Mouse (Mus musculus): Measurements from ENCODE around the gene Tex19.2. TPM values are rescaled to one million over a fixed set of nuclear protein-coding genes. Genes with fewer than 3 reads are reported as not detected.
"Not testable (repeated sequence)": the region's sequence is repeated elsewhere in the genome, so short reads cannot be mapped to it uniquely, and the experiment has no call there.

Tex19.2 gene
- polyA plus RNA-seq, 1 experiment from 2014 or later = not detected

GRCm38 (mm10) chr11:121085181-121085580 is 33.3 kb downstream of the Tex19.2 start:
- H3K9ac ChIP-seq (replicated peaks; ENCODE audit: low read length) = no peak overlapping the region
- H3K27me3 ChIP-seq (ENCODE audit: control insufficient read depth, insufficient read depth, low read length) = no peaks in the 10 kb centered on the region
- H3K4me2 ChIP-seq (ENCODE audit: low read length) = no peak overlapping the region
- WGBS = 77% methylated on average over 5 of the region's 5 CpGs
- ATAC-seq (ENCODE audit: low FRiP score, low TSS enrichment) = no peak
- H3K9me3 ChIP-seq (ENCODE audit: control insufficient read depth, low read length) = no peaks in the 10 kb centered on the region
- no peaks in the 10 kb centered on the region for H3K4me1 ChIP-seq (ENCODE audit: control insufficient read depth, insufficient read depth, low read length)
- no peak for DNase-seq
- no peak overlapping the region for H3K4me3 ChIP-seq (replicated peaks; ENCODE audit: low read depth, low read length)
- H3K27ac ChIP-seq (replicated peaks; ENCODE audit: low read depth, low read length) = no peak overlapping the region
- no peaks in the 10 kb centered on the region for H3K36me3 ChIP-seq (ENCODE audit: control insufficient read depth, insufficient read depth, low read length)

GRCm38 (mm10) chr11:121082857-121083500 is 35.5 kb downstream of the Tex19.2 start:
- Histone ChIP-seq H3K36me3 (ENCODE audit: control insufficient read depth, insufficient read depth, low read length) (no peaks in the 10 kb centered on the region), H3K27me3 (ENCODE audit: control insufficient read depth, insufficient read depth, low read length) (no peaks in the 10 kb centered on the region), H3K4me2 (ENCODE audit: low read length) (no peak overlapping the region), H3K4me3 (replicated peaks; ENCODE audit: low read depth, low read length) (no peak overlapping the region), H3K9ac (replicated peaks; ENCODE audit: low read length) (no peak overlapping the region), H3K4me1 (ENCODE audit: control insufficient read depth, insufficient read depth, low read length) (no peaks in the 10 kb centered on the region), H3K27ac (replicated peaks; ENCODE audit: low read depth, low read length) (no peak overlapping the region), H3K9me3 (ENCODE audit: control insufficient read depth, low read length) (no peaks in the 10 kb centered on the region)
- ATAC-seq (ENCODE audit: low FRiP score, low TSS enrichment) = no peak
- DNase-seq = no peak
- WGBS = 82% methylated on average over 6 of the region's 6 CpGs

- no peaks in the 10 kb centered on the region for H3K9me3 ChIP-seq (ENCODE audit: control insufficient read depth, low read length)
- no peaks in the 10 kb centered on the region for H3K4me1 ChIP-seq (ENCODE audit: control insufficient read depth, insufficient read depth, low read length)
- no peak for DNase-seq
- H3K27me3 ChIP-seq (ENCODE audit: control insufficient read depth, insufficient read depth, low read length) = no peaks in the 10 kb centered on the region
- WGBS = 89% methylated on average over 3 of the region's 3 CpGs
- no peak overlapping the region for H3K4me3 ChIP-seq (replicated peaks; ENCODE audit: low read depth, low read length)
- no peak overlapping the region for H3K9ac ChIP-seq (replicated peaks; ENCODE audit: low read length)
- H3K4me2 ChIP-seq (ENCODE audit: low read length) = no peak overlapping the region
- no peaks in the 10 kb centered on the region for H3K36me3 ChIP-seq (ENCODE audit: control insufficient read depth, insufficient read depth, low read length)
- no peak overlapping the region for H3K27ac ChIP-seq (replicated peaks; ENCODE audit: low read depth, low read length)
- ATAC-seq (ENCODE audit: low FRiP score, low TSS enrichment) = no peak
These were observed 36.2 kb downstream of the Tex19.2 start for GRCm38 (mm10) chr11:121082250-121082649.

GRCm38 (mm10) chr11:121081120-121081519 is 37.4 kb downstream of the Tex19.2 start, which contains the start of gene Sectm1a:
Sectm1a (minus strand) TSS chr11:121081220.
- WGBS = 73% methylated on average over 3 of the region's 3 CpGs

GRCm38 (mm10) chr11:121080330-121080729 is 38.1 kb downstream of the Tex19.2 start:
- no peaks in the 10 kb centered on the region for H3K4me1 ChIP-seq (ENCODE audit: control insufficient read depth, insufficient read depth, low read length)
- no peak overlapping the region for H3K9ac ChIP-seq (replicated peaks; ENCODE audit: low read length)
- no peak overlapping the region for H3K4me3 ChIP-seq (replicated peaks; ENCODE audit: low read depth, low read length)
- H3K4me2 ChIP-seq (ENCODE audit: low read length) = no peak overlapping the region
- no peaks in the 10 kb centered on the region for H3K9me3 ChIP-seq (ENCODE audit: control insufficient read depth, low read length)
- no peak overlapping the region for H3K27ac ChIP-seq (replicated peaks; ENCODE audit: low read depth, low read length)
- ATAC-seq (ENCODE audit: low FRiP score, low TSS enrichment) (no peak), DNase-seq (no peak)
- H3K27me3 ChIP-seq (ENCODE audit: control insufficient read depth, insufficient read depth, low read length) = no peaks in the 10 kb centered on the region
- WGBS = 95% methylated on average over 8 of the region's 8 CpGs
- no peaks in the 10 kb centered on the region for H3K36me3 ChIP-seq (ENCODE audit: control insufficient read depth, insufficient read depth, low read length)

More at GRCm38 (mm10) chr11:121081120-121081519, 37.4 kb downstream of the Tex19.2 start, which contains the start of gene Sectm1a:
- no peak for DNase-seq
- Histone ChIP-seq H3K4me2 (ENCODE audit: low read length) (no peak within 1 kb of the TSS), H3K27ac (replicated peaks; ENCODE audit: low read depth, low read length) (no peak within 1 kb of the TSS), H3K4me1 (ENCODE audit: control insufficient read depth, insufficient read depth, low read length) (no peaks in the 10 kb centered on the region), H3K4me3 (replicated peaks; ENCODE audit: low read depth, low read length) (no peak within 1 kb of the TSS), H3K9me3 (ENCODE audit: control insufficient read depth, low read length) (no peaks in the 10 kb centered on the region), H3K36me3 (ENCODE audit: control insufficient read depth, insufficient read depth, low read length) (no peaks in the 10 kb centered on the region), H3K9ac (replicated peaks; ENCODE audit: low read length) (no peak within 1 kb of the TSS), H3K27me3 (ENCODE audit: control insufficient read depth, insufficient read depth, low read length) (no peaks in the 10 kb centered on the region)
- ATAC-seq (ENCODE audit: low FRiP score, low TSS enrichment) = no peak

GRCm38 (mm10) chr11:121075655-121076054 is 42.8 kb downstream of the Tex19.2 start:
- Histone ChIP-seq H3K4me1 (ENCODE audit: control insufficient read depth, insufficient read depth, low read length) (no peaks in the 10 kb centered on the region), H3K9ac (replicated peaks; ENCODE audit: low read length) (no peak overlapping the region), H3K36me3 (ENCODE audit: control insufficient read depth, insufficient read depth, low read length) (no peaks in the 10 kb centered on the region), H3K27me3 (ENCODE audit: control insufficient read depth, insufficient read depth, low read length) (no peaks in the 10 kb centered on the region), H3K4me3 (replicated peaks; ENCODE audit: low read depth, low read length) (no peak overlapping the region), H3K9me3 (ENCODE audit: control insufficient read depth, low read length) (no peaks in the 10 kb centered on the region), H3K27ac (replicated peaks; ENCODE audit: low read depth, low read length) (no peak overlapping the region), H3K4me2 (ENCODE audit: low read length) (no peak overlapping the region)
- ATAC-seq (ENCODE audit: low FRiP score, low TSS enrichment) = no peak
- 83% methylated on average over 5 of the region's 5 CpGs for WGBS
- DNase-seq = no peak

GRCm38 (mm10) chr11:121069662-121070061 is 48.8 kb downstream of the Tex19.2 start:
- not testable (repeated sequence) for H3K27ac ChIP-seq (replicated peaks; ENCODE audit: low read depth, low read length); DNase-seq; H3K4me1 ChIP-seq (ENCODE audit: control insufficient read depth, insufficient read depth, low read length); ATAC-seq (ENCODE audit: low FRiP score, low TSS enrichment); H3K4me3 ChIP-seq (replicated peaks; ENCODE audit: low read depth, low read length); H3K27me3 ChIP-seq (ENCODE audit: control insufficient read depth, insufficient read depth, low read length); H3K9ac ChIP-seq (replicated peaks; ENCODE audit: low read length); H3K9me3 ChIP-seq (ENCODE audit: control insufficient read depth, low read length); H3K4me2 ChIP-seq (ENCODE audit: low read length); H3K36me3 ChIP-seq (ENCODE audit: control insufficient read depth, insufficient read depth, low read length)
- 92% methylated on average over 12 of the region's 16 CpGs for WGBS

- WGBS = 92% methylated on average over 2 of the region's 2 CpGs
These were observed 50.6 kb downstream of the Tex19.2 start for GRCm38 (mm10) chr11:121067895-121068294.

More at GRCm38 (mm10) chr11:121067895-121068294, 50.6 kb downstream of the Tex19.2 start:
- no peak overlapping the region for H3K27ac ChIP-seq (replicated peaks; ENCODE audit: low read depth, low read length)
- H3K9ac ChIP-seq (replicated peaks; ENCODE audit: low read length) = no peak overlapping the region
- DNase-seq (no peak), ATAC-seq (ENCODE audit: low FRiP score, low TSS enrichment) (no peak)
- no peaks in the 10 kb centered on the region for H3K4me1 ChIP-seq (ENCODE audit: control insufficient read depth, insufficient read depth, low read length)
- no peaks in the 10 kb centered on the region for H3K36me3 ChIP-seq (ENCODE audit: control insufficient read depth, insufficient read depth, low read length)
- H3K4me2 ChIP-seq (ENCODE audit: low read length) = no peak overlapping the region
- no peaks in the 10 kb centered on the region for H3K9me3 ChIP-seq (ENCODE audit: control insufficient read depth, low read length)
- no peak overlapping the region for H3K4me3 ChIP-seq (replicated peaks; ENCODE audit: low read depth, low read length)
- H3K27me3 ChIP-seq (ENCODE audit: control insufficient read depth, insufficient read depth, low read length) = no peaks in the 10 kb centered on the region
